Mouse (Mus musculus) leukemia stem cell, adult 10-12 weeks (primary cell): Measurements from ENCODE around the gene Npat. TPM values are rescaled to one million over a fixed set of nuclear protein-coding genes. Genes with fewer than 3 reads are reported as not detected.

Experiments
- polyA plus RNA-seq: library from polyadenylated mRNA; stranded (reverse); fragments of >175 nt; gene quantifications from 2 replicates; pipeline ENCODE4 v1.2.3, GENCODE M21; 2012; ENCODE audit warnings: low replicate concordance

The Npat gene
- polyA plus RNA-seq = 0.44 and 1.5 TPM in 2 replicates

GRCm38 (mm10) chr9:53536558-53537320, at the start of gene Npat, which contains the start of gene Atm:
Gene Npat (plus strand): TSS chr9:53537047.
Gene Atm (minus strand): TSS chr9:53536740.

GRCm38 (mm10) chr9:53609968-53610781, 73.3 kb downstream of the Npat start, which contains the start of gene Acat1:
Gene Acat1 (minus strand): TSS chr9:53610382.

Other genes starting within 250 kb of the Npat start
- gene Exph5, start 235.4 kb upstream of the Npat start, polyA plus RNA-seq = not detected in 2 replicates
- 0.14 and 0.23 TPM in 2 replicates for gene Kdelc2, start 153.0 kb upstream of the Npat start, polyA plus RNA-seq
- gene 4930550C14Rik, start 134.7 kb upstream of the Npat start, polyA plus RNA-seq = not detected in 2 replicates
- 0.70 and 4.5 TPM in 2 replicates for gene Atm, start 307 bp upstream of the Npat start, polyA plus RNA-seq
- 3.8 and 243 TPM in 2 replicates for gene Acat1, start 73.3 kb downstream of the Npat start, polyA plus RNA-seq
- gene Cul5, start 133.0 kb downstream of the Npat start, polyA plus RNA-seq = 9.1 and 15.7 TPM in 2 replicates
- gene Rab39, start 169.2 kb downstream of the Npat start, polyA plus RNA-seq = 0.84 and 0.87 TPM in 2 replicates
- 0.30 and 0.41 TPM in 2 replicates for gene Slc35f2, start 234.5 kb downstream of the Npat start, polyA plus RNA-seq